Mouse (Mus musculus): Measurements from ENCODE around the gene Uba7. TPM values are rescaled to one million over a fixed set of nuclear protein-coding genes. Genes with fewer than 3 reads are reported as not detected.

Gene Uba7
- 17.0 TPM for polyA plus RNA-seq (2015; fragmentation: Illumina TruSeq; extraction: RNeasy Lipid Tissue Mini Kit (QIAGEN cat#74804); ENCODE audit: insufficient read depth, low read depth, low replicate concordance)

DNA sequence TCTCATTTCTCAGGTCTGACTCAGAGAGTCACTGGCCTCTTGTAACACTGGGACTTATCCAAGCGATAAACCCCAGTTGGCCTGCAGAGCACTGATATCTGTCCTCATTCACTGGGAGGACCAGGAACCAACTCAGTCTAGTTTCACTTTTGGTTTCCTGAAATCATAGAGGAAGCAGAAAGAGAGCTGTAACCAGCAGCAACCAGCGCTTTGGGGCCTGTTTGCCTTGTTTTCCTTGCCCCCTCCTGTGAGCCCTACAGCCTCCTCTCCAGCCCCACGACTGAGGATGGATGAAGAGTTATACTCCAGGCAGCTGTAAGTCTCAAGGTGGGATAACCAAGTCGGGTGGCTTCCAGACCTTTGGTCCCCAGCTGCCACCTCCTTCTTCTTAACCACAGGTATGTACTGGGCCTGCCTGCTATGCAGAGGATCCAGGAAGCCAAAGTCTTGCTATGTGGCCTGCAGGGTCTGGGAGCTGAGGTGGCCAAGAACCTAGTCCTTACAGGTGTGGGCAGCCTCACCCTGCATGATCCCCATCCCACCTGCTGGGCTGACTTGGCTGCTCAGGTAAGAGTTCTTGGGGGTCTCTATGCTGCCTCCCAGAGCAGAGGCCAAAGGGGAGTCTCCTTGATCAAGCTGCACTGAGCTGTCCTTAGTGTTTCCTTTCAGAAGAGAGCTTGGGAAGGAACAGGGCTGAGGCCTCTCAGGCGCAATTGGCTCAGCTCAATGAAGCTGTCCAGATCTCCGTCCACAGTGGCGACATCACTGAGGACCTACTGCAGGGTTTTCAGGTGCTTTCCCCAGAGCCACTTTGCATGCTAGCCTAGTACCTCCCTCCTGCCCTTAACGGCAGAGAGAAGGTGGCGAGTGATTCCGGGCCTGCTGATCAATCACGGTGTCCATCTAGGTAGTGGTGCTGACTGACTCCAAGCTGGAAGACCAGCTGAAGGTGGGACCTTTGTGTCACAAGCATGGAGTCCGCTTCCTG is at the start of gene Uba7:
Gene Uba7 (plus strand): TSS at position 107 of the 988 bp plus-strand sequence.

GRCm38 (mm10) chr9:107928169-107928568 is 47.1 kb upstream of the Uba7 start, which contains the start of gene Actl11:
Gene Actl11 (plus strand): TSS chr9:107928469.

GRCm38 (mm10) chr9:107935374-107935773 is 39.9 kb upstream of the Uba7 start, which contains the start of gene Camkv:
Gene Camkv (plus strand): TSS chr9:107935674.

GRCm38 (mm10) chr9:107949922-107950235 is 25.4 kb upstream of the Uba7 start, which contains the start of gene Traip:
Gene Traip (plus strand): TSS chr9:107950136.

GRCm38 (mm10) chr9:107982681-107983346 is 7.5 kb downstream of the Uba7 start, which contains the start of gene Gm20661:
Gene Gm20661 (plus strand): TSS chr9:107983058.

GRCm38 (mm10) chr9:107985131-107986119 is 10.1 kb downstream of the Uba7 start, which contains the start of gene Inka1:
Gene Inka1 (minus strand): TSS chr9:107985879.

GRCm38 (mm10) chr9:107992197-107992596 is 16.9 kb downstream of the Uba7 start, which contains the start of gene Cdhr4:
Gene Cdhr4 (plus strand): TSS chr9:107992497.

GRCm38 (mm10) chr9:107996049-107996448 is 20.7 kb downstream of the Uba7 start, which contains the start of gene Gm20662:
Gene Gm20662 (plus strand): TSS chr9:107996349.

DNA sequence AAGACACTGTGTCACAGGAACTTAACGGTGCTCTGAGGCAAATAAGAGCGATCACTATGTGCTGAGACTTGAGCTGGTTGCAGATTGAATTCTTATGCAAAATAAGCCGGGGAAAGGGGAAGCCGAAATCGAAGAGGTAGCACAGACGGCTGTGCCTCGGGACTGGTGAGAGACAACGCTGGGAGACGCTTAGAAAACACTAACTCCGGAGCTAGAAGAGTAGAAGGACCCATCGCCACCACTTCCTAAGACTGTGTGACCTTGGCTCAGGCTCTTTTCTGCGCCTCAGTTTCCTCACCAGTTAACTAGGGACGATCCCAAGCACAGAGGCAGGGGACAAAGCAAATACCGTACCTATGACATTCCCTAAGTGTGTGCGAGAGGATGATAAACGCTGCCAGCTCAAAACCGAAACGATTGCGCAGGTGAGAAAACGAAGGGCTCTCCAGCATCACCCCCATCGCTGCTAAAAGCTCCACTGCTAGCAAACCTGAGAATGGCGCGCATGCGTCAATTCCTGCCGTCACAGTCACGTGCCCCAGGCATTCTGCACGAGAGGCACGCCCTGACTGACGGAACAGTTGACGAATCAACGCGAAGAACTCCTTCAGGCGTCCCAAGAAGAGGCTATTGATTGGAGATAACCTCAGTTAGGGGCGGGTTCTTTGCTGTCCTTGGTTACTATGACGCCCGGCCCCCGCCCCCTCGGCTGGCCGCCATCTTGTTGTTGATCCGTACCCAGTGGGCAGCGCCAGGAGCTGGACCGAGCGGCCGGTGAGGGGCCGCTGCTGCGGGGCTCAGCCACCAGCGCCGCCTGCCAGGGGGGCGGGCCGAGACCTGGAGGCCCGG is 26.8 kb downstream of the Uba7 start, which contains the start of gene Ip6k1:
Gene Ip6k1 (plus strand): TSS at position 580 of the 849 bp plus-strand sequence.

Other genes starting within 250 kb of the Uba7 start
- 36.6 TPM for gene Rbm5, start 204.5 kb upstream of the Uba7 start, polyA plus RNA-seq (2015; fragmentation: Illumina TruSeq; extraction: RNeasy Lipid Tissue Mini Kit (QIAGEN cat#74804); ENCODE audit: insufficient read depth, low read depth, low replicate concordance)
- 27.2 TPM for gene Rbm6, start 102.3 kb upstream of the Uba7 start, polyA plus RNA-seq (2015; fragmentation: Illumina TruSeq; extraction: RNeasy Lipid Tissue Mini Kit (QIAGEN cat#74804); ENCODE audit: insufficient read depth, low read depth, low replicate concordance)
- 9.7 TPM for gene Mon1a, start 87.4 kb upstream of the Uba7 start, polyA plus RNA-seq (2015; fragmentation: Illumina TruSeq; extraction: RNeasy Lipid Tissue Mini Kit (QIAGEN cat#74804); ENCODE audit: insufficient read depth, low read depth, low replicate concordance)
- 3.4 TPM for gene Mst1r, start 68.6 kb upstream of the Uba7 start, polyA plus RNA-seq (2015; fragmentation: Illumina TruSeq; extraction: RNeasy Lipid Tissue Mini Kit (QIAGEN cat#74804); ENCODE audit: insufficient read depth, low read depth, low replicate concordance)
- not detected for gene Actl11, start 47.0 kb upstream of the Uba7 start, polyA plus RNA-seq (2015; fragmentation: Illumina TruSeq; extraction: RNeasy Lipid Tissue Mini Kit (QIAGEN cat#74804); ENCODE audit: insufficient read depth, low read depth, low replicate concordance)
- not detected for gene Camkv, start 39.8 kb upstream of the Uba7 start, polyA plus RNA-seq (2015; fragmentation: Illumina TruSeq; extraction: RNeasy Lipid Tissue Mini Kit (QIAGEN cat#74804); ENCODE audit: insufficient read depth, low read depth, low replicate concordance)
- not detected for gene Traip, start 25.4 kb upstream of the Uba7 start, polyA plus RNA-seq (2015; fragmentation: Illumina TruSeq; extraction: RNeasy Lipid Tissue Mini Kit (QIAGEN cat#74804); ENCODE audit: insufficient read depth, low read depth, low replicate concordance)
- gene Gm20661, start 7.6 kb downstream of the Uba7 start, polyA plus RNA-seq (2015; fragmentation: Illumina TruSeq; extraction: RNeasy Lipid Tissue Mini Kit (QIAGEN cat#74804); ENCODE audit: insufficient read depth, low read depth, low replicate concordance): not detected
- gene Inka1, start 10.4 kb downstream of the Uba7 start, polyA plus RNA-seq (2015; fragmentation: Illumina TruSeq; extraction: RNeasy Lipid Tissue Mini Kit (QIAGEN cat#74804); ENCODE audit: insufficient read depth, low read depth, low replicate concordance): 3.5 TPM
- gene Cdhr4, start 17.0 kb downstream of the Uba7 start, polyA plus RNA-seq (2015; fragmentation: Illumina TruSeq; extraction: RNeasy Lipid Tissue Mini Kit (QIAGEN cat#74804); ENCODE audit: insufficient read depth, low read depth, low replicate concordance): not detected
- gene Gm20662, start 20.8 kb downstream of the Uba7 start, polyA plus RNA-seq (2015; fragmentation: Illumina TruSeq; extraction: RNeasy Lipid Tissue Mini Kit (QIAGEN cat#74804); ENCODE audit: insufficient read depth, low read depth, low replicate concordance): not detected
- gene Ip6k1, start 27.0 kb downstream of the Uba7 start, polyA plus RNA-seq (2015; fragmentation: Illumina TruSeq; extraction: RNeasy Lipid Tissue Mini Kit (QIAGEN cat#74804); ENCODE audit: insufficient read depth, low read depth, low replicate concordance): 29.1 TPM
- gene Gmppb, start 73.7 kb downstream of the Uba7 start, polyA plus RNA-seq (2015; fragmentation: Illumina TruSeq; extraction: RNeasy Lipid Tissue Mini Kit (QIAGEN cat#74804); ENCODE audit: insufficient read depth, low read depth, low replicate concordance): 11.7 TPM
- 1.6 TPM for gene Amigo3, start 77.7 kb downstream of the Uba7 start, polyA plus RNA-seq (2015; fragmentation: Illumina TruSeq; extraction: RNeasy Lipid Tissue Mini Kit (QIAGEN cat#74804); ENCODE audit: insufficient read depth, low read depth, low replicate concordance)
- gene Mst1, start 104.9 kb downstream of the Uba7 start, polyA plus RNA-seq (2015; fragmentation: Illumina TruSeq; extraction: RNeasy Lipid Tissue Mini Kit (QIAGEN cat#74804); ENCODE audit: insufficient read depth, low read depth, low replicate concordance): not detected
- gene Rnf123, start 107.8 kb downstream of the Uba7 start, polyA plus RNA-seq (2015; fragmentation: Illumina TruSeq; extraction: RNeasy Lipid Tissue Mini Kit (QIAGEN cat#74804); ENCODE audit: insufficient read depth, low read depth, low replicate concordance): 23.7 TPM
- gene Apeh, start 119.1 kb downstream of the Uba7 start, polyA plus RNA-seq (2015; fragmentation: Illumina TruSeq; extraction: RNeasy Lipid Tissue Mini Kit (QIAGEN cat#74804); ENCODE audit: insufficient read depth, low read depth, low replicate concordance): 40.1 TPM
- 0.48 TPM for gene Bsn, start 214.9 kb downstream of the Uba7 start, polyA plus RNA-seq (2015; fragmentation: Illumina TruSeq; extraction: RNeasy Lipid Tissue Mini Kit (QIAGEN cat#74804); ENCODE audit: insufficient read depth, low read depth, low replicate concordance)